Mouse (Mus musculus): ENCODE measurements at regions not wholly inside any gene's neighbourhood (a gene's known extent, or its start where the extent isn't known, plus 50 kb on each side); places are given as distances from the start of the nearest gene placed in this dataset.
"Not testable (repeated sequence)": the region's sequence is repeated elsewhere in the genome, so short reads cannot be mapped to it uniquely, and the experiment has no call there.

- no peak for DNase-seq (ENCODE audit: extremely low spot score, low spot score)
Observed at GRCm38 (mm10) chr4:55644895-55645294, 112.6 kb upstream of the Klf4 start.

GRCm38 (mm10) chr4:55634946-55635511 lies 102.8 kb upstream of the Klf4 start:
- DNase-seq (ENCODE audit: extremely low spot score, low spot score) = no peak

- DNase-seq (ENCODE audit: extremely low spot score, low spot score) = no peak
Observed at GRCm38 (mm10) chr4:55631157-55631556, 98.9 kb upstream of the Klf4 start.

- not testable (repeated sequence) for DNase-seq (ENCODE audit: extremely low spot score, low spot score)
Observed at GRCm38 (mm10) chr4:55630215-55630614, 97.9 kb upstream of the Klf4 start.

- DNase-seq (ENCODE audit: extremely low spot score, low spot score) = no peak
Observed at GRCm38 (mm10) chr4:55624779-55625178, 92.5 kb upstream of the Klf4 start.

- DNase-seq (ENCODE audit: extremely low spot score, low spot score) = no peak
Observed at GRCm38 (mm10) chr4:55623151-55623760, 91.0 kb upstream of the Klf4 start.

GRCm38 (mm10) chr4:55622651-55623050 lies 90.4 kb upstream of the Klf4 start:
- DNase-seq (ENCODE audit: extremely low spot score, low spot score) = no peak

- no peak for DNase-seq (ENCODE audit: extremely low spot score, low spot score)
Observed at GRCm38 (mm10) chr4:55619891-55620290, 87.6 kb upstream of the Klf4 start.

GRCm38 (mm10) chr4:55615808-55616207 lies 83.5 kb upstream of the Klf4 start:
- no peak for DNase-seq (ENCODE audit: extremely low spot score, low spot score)

- DNase-seq (ENCODE audit: extremely low spot score, low spot score) = no peak
Observed at GRCm38 (mm10) chr4:55613523-55613922, 81.3 kb upstream of the Klf4 start.

- DNase-seq (ENCODE audit: extremely low spot score, low spot score) = no peak
Observed at GRCm38 (mm10) chr4:55610998-55611397, 78.7 kb upstream of the Klf4 start.

- no peak for DNase-seq (ENCODE audit: extremely low spot score, low spot score)
Observed at GRCm38 (mm10) chr4:55609214-55609613, 76.9 kb upstream of the Klf4 start.

- no peak for DNase-seq (ENCODE audit: extremely low spot score, low spot score)
Observed at GRCm38 (mm10) chr4:55605541-55605940, 73.3 kb upstream of the Klf4 start.

GRCm38 (mm10) chr4:55604915-55605314 lies 72.6 kb upstream of the Klf4 start:
- DNase-seq (ENCODE audit: extremely low spot score, low spot score) = no peak

- DNase-seq (ENCODE audit: extremely low spot score, low spot score) = no peak
Observed at GRCm38 (mm10) chr4:55603821-55604435, 71.7 kb upstream of the Klf4 start.

GRCm38 (mm10) chr4:55595203-55595602 lies 62.9 kb upstream of the Klf4 start:
- DNase-seq (ENCODE audit: extremely low spot score, low spot score) = no peak

- no peak for DNase-seq (ENCODE audit: extremely low spot score, low spot score)
Observed at GRCm38 (mm10) chr4:55594699-55595098, 62.4 kb upstream of the Klf4 start.

- no peak for DNase-seq (ENCODE audit: extremely low spot score, low spot score)
Observed at GRCm38 (mm10) chr4:55593132-55593531, 60.9 kb upstream of the Klf4 start.

GRCm38 (mm10) chr4:55586212-55586611 lies 53.9 kb upstream of the Klf4 start:
- no peak for DNase-seq (ENCODE audit: extremely low spot score, low spot score)

- no peak for DNase-seq (ENCODE audit: extremely low spot score, low spot score)
Observed at GRCm38 (mm10) chr4:55583589-55583988, 51.3 kb upstream of the Klf4 start.

All from neural tube, embryonic 10.5 days (tissue).